Mouse (Mus musculus): ENCODE measurements around the gene Vmp1. TPM values are rescaled to one million over a fixed set of nuclear protein-coding genes. Genes with fewer than 3 reads are reported as not detected.

The Vmp1 gene
- polyA plus RNA-seq, 1 experiment from 2014 or later, result 87.4 TPM

GRCm38 (mm10) chr11:86649542-86649941 lies 34.1 kb downstream of the Vmp1 start:
- H3K36me3 ChIP-seq, result 0 out of 2 replicates have a peak, but pooled peaks cover 3% of the 10 kb centered on the region
- H3K4me3 ChIP-seq, result no peak overlapping the region
- no peak overlapping the region for H3K9ac ChIP-seq (replicated peaks)
- no peak overlapping the region for H3K27ac ChIP-seq (replicated peaks)
- H3K9me3 ChIP-seq, result no peaks in the 10 kb centered on the region
- 90% methylated on average over 1 of the region's 1 CpGs for WGBS
- ATAC-seq (ENCODE audit: low FRiP score, low read depth), result no peak
- H3K4me2 ChIP-seq (replicated peaks), result no peak overlapping the region
- 0 out of 2 replicates have a peak, but pooled peaks cover 5% of the 10 kb centered on the region for H3K4me1 ChIP-seq
- no peaks in the 10 kb centered on the region for H3K27me3 ChIP-seq

GRCm38 (mm10) chr11:86647706-86648447 lies 35.8 kb downstream of the Vmp1 start:
- 81% methylated on average over 15 of the region's 15 CpGs for WGBS
- 0 out of 2 replicates have a peak, but pooled peaks cover 7% of the 10 kb centered on the region for H3K36me3 ChIP-seq
- H3K27me3 ChIP-seq, result no peaks in the 10 kb centered on the region
- H3K4me1 ChIP-seq, result 0 out of 2 replicates have a peak, but pooled peaks cover 5% of the 10 kb centered on the region
- no peak overlapping the region for H3K27ac ChIP-seq (replicated peaks)
- ATAC-seq (ENCODE audit: low FRiP score, low read depth), result no peak
- H3K4me2 ChIP-seq (replicated peaks), result no peak overlapping the region
- no peak overlapping the region for H3K9ac ChIP-seq (replicated peaks)
- H3K4me3 ChIP-seq, result no peak overlapping the region
- no peaks in the 10 kb centered on the region for H3K9me3 ChIP-seq

- H3K9me3 ChIP-seq, result no peaks in the 10 kb centered on the region
- H3K27ac ChIP-seq (replicated peaks), result no peak overlapping the region
- H3K27me3 ChIP-seq, result no peaks in the 10 kb centered on the region
- H3K4me1 ChIP-seq, result 0 out of 2 replicates have a peak, but pooled peaks cover 5% of the 10 kb centered on the region
- WGBS, result 90% methylated on average over 3 of the region's 3 CpGs
- no peak for ATAC-seq (ENCODE audit: low FRiP score, low read depth)
- H3K4me3 ChIP-seq, result no peak overlapping the region
- H3K4me2 ChIP-seq (replicated peaks), result no peak overlapping the region
- H3K36me3 ChIP-seq, result peaks cover 11% of the 10 kb centered on the region
- H3K9ac ChIP-seq (replicated peaks), result no peak overlapping the region
Observed at GRCm38 (mm10) chr11:86646885-86647459, 36.7 kb downstream of the Vmp1 start.

GRCm38 (mm10) chr11:86646136-86646834 lies 37.4 kb downstream of the Vmp1 start:
- H3K4me1 ChIP-seq, result 0 out of 2 replicates have a peak, but pooled peaks cover 5% of the 10 kb centered on the region
- no peak overlapping the region for H3K27ac ChIP-seq (replicated peaks)
- H3K4me2 ChIP-seq (replicated peaks), result no peak overlapping the region
- no peak for ATAC-seq (ENCODE audit: low FRiP score, low read depth)
- H3K36me3 ChIP-seq, result peaks cover 11% of the 10 kb centered on the region
- 58% methylated on average over 7 of the region's 7 CpGs for WGBS
- no peaks in the 10 kb centered on the region for H3K27me3 ChIP-seq
- no peak overlapping the region for H3K9ac ChIP-seq (replicated peaks)
- no peaks in the 10 kb centered on the region for H3K9me3 ChIP-seq
- H3K4me3 ChIP-seq, result no peak overlapping the region

GRCm38 (mm10) chr11:86644553-86644952 lies 39.1 kb downstream of the Vmp1 start:
- no peak for ATAC-seq (ENCODE audit: low FRiP score, low read depth)
- Histone ChIP-seq H3K4me2 (replicated peaks) (no peak overlapping the region), H3K27me3 (no peaks in the 10 kb centered on the region), H3K4me1 (0 out of 2 replicates have a peak, but pooled peaks cover 5% of the 10 kb centered on the region), H3K4me3 (no peak overlapping the region), H3K9me3 (no peaks in the 10 kb centered on the region), H3K27ac (replicated peaks) (no peak overlapping the region), H3K36me3 (peaks cover 11% of the 10 kb centered on the region), H3K9ac (replicated peaks) (no peak overlapping the region)
- WGBS, result 97% methylated on average over 4 of the region's 4 CpGs

- Histone ChIP-seq H3K9ac (replicated peaks) (no peak overlapping the region), H3K27me3 (no peaks in the 10 kb centered on the region), H3K4me3 (no peak overlapping the region), H3K36me3 (peaks cover 11% of the 10 kb centered on the region), H3K27ac (replicated peaks) (no peak overlapping the region), H3K9me3 (no peaks in the 10 kb centered on the region), H3K4me1 (0 out of 2 replicates have a peak, but pooled peaks cover 3% of the 10 kb centered on the region), H3K4me2 (replicated peaks) (no peak overlapping the region)
- no peak for ATAC-seq (ENCODE audit: low FRiP score, low read depth)
- 94% methylated on average over 4 of the region's 4 CpGs for WGBS
Observed at GRCm38 (mm10) chr11:86641714-86642113, 41.9 kb downstream of the Vmp1 start.

- H3K4me1 ChIP-seq, result no peaks in the 10 kb centered on the region
- H3K9me3 ChIP-seq, result no peaks in the 10 kb centered on the region
- ATAC-seq (ENCODE audit: low FRiP score, low read depth), result no peak
- H3K36me3 ChIP-seq, result peaks cover 12% of the 10 kb centered on the region
- no peak overlapping the region for H3K4me3 ChIP-seq
- WGBS, result 85% methylated on average over 2 of the region's 2 CpGs
- no peak overlapping the region for H3K27ac ChIP-seq (replicated peaks)
- no peak overlapping the region for H3K9ac ChIP-seq (replicated peaks)
- no peaks in the 10 kb centered on the region for H3K27me3 ChIP-seq
- no peak overlapping the region for H3K4me2 ChIP-seq (replicated peaks)
Observed at GRCm38 (mm10) chr11:86637697-86638096, 45.9 kb downstream of the Vmp1 start.

- WGBS, result 95% methylated on average over 6 of the region's 6 CpGs
- ATAC-seq (ENCODE audit: low FRiP score, low read depth), result no peak
- Histone ChIP-seq H3K27ac (replicated peaks) (no peak overlapping the region), H3K4me2 (replicated peaks) (no peak overlapping the region), H3K4me1 (no peaks in the 10 kb centered on the region), H3K36me3 (peaks cover 14% of the 10 kb centered on the region; the same call in 1 of the 2 replicates), H3K27me3 (no peaks in the 10 kb centered on the region), H3K9me3 (no peaks in the 10 kb centered on the region), H3K4me3 (no peak overlapping the region), H3K9ac (replicated peaks) (no peak overlapping the region)
Observed at GRCm38 (mm10) chr11:86634396-86634795, 49.2 kb downstream of the Vmp1 start.

GRCm38 (mm10) chr11:86629941-86630340 lies 53.7 kb downstream of the Vmp1 start:
- no peaks in the 10 kb centered on the region for H3K4me1 ChIP-seq
- WGBS, result 87% methylated on average over 7 of the region's 7 CpGs
- H3K4me2 ChIP-seq (replicated peaks), result no peak overlapping the region
- no peak overlapping the region for H3K27ac ChIP-seq (replicated peaks)
- H3K9ac ChIP-seq (replicated peaks), result no peak overlapping the region
- no peaks in the 10 kb centered on the region for H3K27me3 ChIP-seq
- H3K4me3 ChIP-seq, result no peak overlapping the region
- ATAC-seq (ENCODE audit: low FRiP score, low read depth), result no peak
- peaks cover 16% of the 10 kb centered on the region; the same call in 1 of the 2 replicates for H3K36me3 ChIP-seq
- H3K9me3 ChIP-seq, result no peaks in the 10 kb centered on the region

- Histone ChIP-seq H3K36me3 (peaks cover 11% of the 10 kb centered on the region; the same call in 1 of the 2 replicates), H3K4me1 (no peaks in the 10 kb centered on the region), H3K9me3 (no peaks in the 10 kb centered on the region), H3K4me3 (no peak overlapping the region), H3K27me3 (no peaks in the 10 kb centered on the region), H3K9ac (replicated peaks) (no peak overlapping the region), H3K27ac (replicated peaks) (no peak overlapping the region), H3K4me2 (replicated peaks) (no peak overlapping the region)
- 91% methylated on average over 3 of the region's 3 CpGs for WGBS
- no peak for ATAC-seq (ENCODE audit: low FRiP score, low read depth)
Observed at GRCm38 (mm10) chr11:86629445-86629844, 54.2 kb downstream of the Vmp1 start.

- ATAC-seq (ENCODE audit: low FRiP score, low read depth), result no peak
- Histone ChIP-seq H3K9me3 (no peaks in the 10 kb centered on the region), H3K27me3 (no peaks in the 10 kb centered on the region), H3K36me3 (peaks cover 10% of the 10 kb centered on the region; the same call in 1 of the 2 replicates), H3K27ac (replicated peaks) (no peak overlapping the region), H3K4me1 (no peaks in the 10 kb centered on the region), H3K9ac (replicated peaks) (no peak overlapping the region), H3K4me2 (replicated peaks) (no peak overlapping the region), H3K4me3 (no peak overlapping the region)
- 90% methylated on average over 2 of the region's 2 CpGs for WGBS
Observed at GRCm38 (mm10) chr11:86628448-86628847, 55.2 kb downstream of the Vmp1 start.

GRCm38 (mm10) chr11:86627649-86628048 lies 56.0 kb downstream of the Vmp1 start:
- Histone ChIP-seq H3K9ac (replicated peaks) (no peak overlapping the region), H3K9me3 (no peaks in the 10 kb centered on the region), H3K27me3 (no peaks in the 10 kb centered on the region), H3K36me3 (peaks cover 10% of the 10 kb centered on the region; the same call in 1 of the 2 replicates), H3K27ac (replicated peaks) (no peak overlapping the region), H3K4me3 (no peak overlapping the region), H3K4me1 (no peaks in the 10 kb centered on the region), H3K4me2 (replicated peaks) (no peak overlapping the region)
- ATAC-seq (ENCODE audit: low FRiP score, low read depth), result no peak

Measured in midbrain, embryonic 12.5 days (tissue).